Mouse (Mus musculus): ENCODE results near the gene 1600014C23Rik. TPM values are rescaled to one million over a fixed set of nuclear protein-coding genes. Genes with fewer than 3 reads are reported as not detected.

1600014C23Rik gene
- total and polyA plus RNA-seq, 3 experiments = 2.2 to 3.6 TPM; not detected in 1

GRCm38 (mm10) chr17:45749100-45749499 is 15.5 kb upstream of the 1600014C23Rik start:
- H3K36me3 ChIP-seq (replicated peaks) = peaks cover 24% of the 10 kb centered on the region
- DNase-seq (ENCODE audit: low spot score) (no peak), ATAC-seq (ENCODE audit: extremely low read depth, insufficient number of reproducible peaks, low FRiP score, poor library complexity, severe bottlenecking) (no peak)
- H3K27me3 ChIP-seq (ENCODE audit: insufficient read depth, low read length) = peaks cover 21% of the 10 kb centered on the region
- H3K4me1 ChIP-seq (ENCODE audit: insufficient read depth, low read depth, low read length) = peaks cover 75% of the 10 kb centered on the region
- H3K4me3 ChIP-seq (ENCODE audit: low read depth, low read length) = no peak overlapping the region
- no peaks in the 10 kb centered on the region for H3K9me3 ChIP-seq (replicated peaks)
- TF ChIP-seq POLR2AphosphoS5 (IDR thresholded peaks at IDR 0.05; ENCODE audit: insufficient replicate concordance, low read depth, low read length) (no peak), TAL1 (conservative IDR thresholded peaks at IDR 0.05; ENCODE audit: low read depth, low read length) (no peak), CTCF (IDR thresholded peaks at IDR 0.05; ENCODE audit: low read depth, low read length) (no peak), GATA1 (IDR thresholded peaks at IDR 0.05; ENCODE audit: borderline replicate concordance, low read length) (no peak), GATA2 (IDR thresholded peaks at IDR 0.05; ENCODE audit: borderline replicate concordance, low read depth, low read length) (no peak)

- H3K9me3 ChIP-seq (replicated peaks) = no peaks in the 10 kb centered on the region
- H3K4me1 ChIP-seq (ENCODE audit: insufficient read depth, low read depth, low read length) = peaks cover 82% of the 10 kb centered on the region
- peak overlapping the region; percentile 47; the same call in 1 of the 2 replicates for H3K4me3 ChIP-seq (ENCODE audit: low read depth, low read length)
- no peak for ATAC-seq (ENCODE audit: extremely low read depth, insufficient number of reproducible peaks, low FRiP score, poor library complexity, severe bottlenecking)
- peaks cover 14% of the 10 kb centered on the region for H3K27me3 ChIP-seq (ENCODE audit: insufficient read depth, low read length)
- no peak for TF ChIP-seq GATA2 (IDR thresholded peaks at IDR 0.05; ENCODE audit: borderline replicate concordance, low read depth, low read length)
- TF ChIP-seq CTCF (IDR thresholded peaks at IDR 0.05; ENCODE audit: low read depth, low read length) = peak; percentile 40; the same call in 1 of the 2 replicates
- H3K36me3 ChIP-seq (replicated peaks) = peaks cover 27% of the 10 kb centered on the region
- no peak for DNase-seq (ENCODE audit: low spot score)
Observed at GRCm38 (mm10) chr17:45747858-45748785, 14.5 kb upstream of the 1600014C23Rik start.

- Histone ChIP-seq H3K36me3 (replicated peaks) (peaks cover 27% of the 10 kb centered on the region), H3K4me3 (ENCODE audit: low read depth, low read length) (no peak overlapping the region), H3K4me1 (ENCODE audit: insufficient read depth, low read depth, low read length) (peaks cover 85% of the 10 kb centered on the region), H3K9me3 (replicated peaks) (no peaks in the 10 kb centered on the region), H3K27me3 (ENCODE audit: insufficient read depth, low read length) (peaks cover 8% of the 10 kb centered on the region; the same call in 1 of the 2 replicates)
- no peak for DNase-seq (ENCODE audit: low spot score)
- no peak for ATAC-seq (ENCODE audit: extremely low read depth, insufficient number of reproducible peaks, low FRiP score, poor library complexity, severe bottlenecking)
- TF ChIP-seq TAL1 (conservative IDR thresholded peaks at IDR 0.05; ENCODE audit: low read depth, low read length) (no peak), CTCF (IDR thresholded peaks at IDR 0.05; ENCODE audit: low read depth, low read length) (no peak), POLR2AphosphoS5 (IDR thresholded peaks at IDR 0.05; ENCODE audit: insufficient replicate concordance, low read depth, low read length) (no peak), GATA2 (IDR thresholded peaks at IDR 0.05; ENCODE audit: borderline replicate concordance, low read depth, low read length) (no peak), GATA1 (IDR thresholded peaks at IDR 0.05; ENCODE audit: borderline replicate concordance, low read length) (no peak)
Observed at GRCm38 (mm10) chr17:45747293-45747692, 13.6 kb upstream of the 1600014C23Rik start.

- Histone ChIP-seq H3K9me3 (replicated peaks) (no peaks in the 10 kb centered on the region), H3K4me1 (ENCODE audit: insufficient read depth, low read depth, low read length) (peaks cover 85% of the 10 kb centered on the region), H3K4me3 (ENCODE audit: low read depth, low read length) (peak overlapping the region; percentile 14; the same call in 1 of the 2 replicates), H3K27me3 (ENCODE audit: insufficient read depth, low read length) (peaks cover 4% of the 10 kb centered on the region; the same call in 1 of the 2 replicates), H3K36me3 (replicated peaks) (peaks cover 27% of the 10 kb centered on the region)
- TF ChIP-seq POLR2AphosphoS5 (IDR thresholded peaks at IDR 0.05; ENCODE audit: insufficient replicate concordance, low read depth, low read length) = no peak
- no peak for TF ChIP-seq CTCF (IDR thresholded peaks at IDR 0.05; ENCODE audit: low read depth, low read length)
- no peak for TF ChIP-seq GATA1 (IDR thresholded peaks at IDR 0.05; ENCODE audit: borderline replicate concordance, low read length)
- TF ChIP-seq GATA2 (IDR thresholded peaks at IDR 0.05; ENCODE audit: borderline replicate concordance, low read depth, low read length) = no peak
- TF ChIP-seq TAL1 (conservative IDR thresholded peaks at IDR 0.05; ENCODE audit: low read depth, low read length) = no peak
- no peak for DNase-seq (ENCODE audit: low spot score)
- no peak for ATAC-seq (ENCODE audit: extremely low read depth, insufficient number of reproducible peaks, low FRiP score, poor library complexity, severe bottlenecking)
Observed at GRCm38 (mm10) chr17:45746755-45747154, 13.1 kb upstream of the 1600014C23Rik start.

GRCm38 (mm10) chr17:45745629-45746028 is 12.0 kb upstream of the 1600014C23Rik start:
- H3K36me3 ChIP-seq (replicated peaks) = peaks cover 28% of the 10 kb centered on the region
- ATAC-seq (ENCODE audit: extremely low read depth, insufficient number of reproducible peaks, low FRiP score, poor library complexity, severe bottlenecking) (no peak), DNase-seq (ENCODE audit: low spot score) (no peak)
- H3K4me3 ChIP-seq (ENCODE audit: low read depth, low read length) = no peak overlapping the region
- peaks cover 4% of the 10 kb centered on the region; the same call in 1 of the 2 replicates for H3K27me3 ChIP-seq (ENCODE audit: insufficient read depth, low read length)
- TF ChIP-seq POLR2AphosphoS5 (IDR thresholded peaks at IDR 0.05; ENCODE audit: insufficient replicate concordance, low read depth, low read length) (no peak), GATA1 (IDR thresholded peaks at IDR 0.05; ENCODE audit: borderline replicate concordance, low read length) (no peak), CTCF (IDR thresholded peaks at IDR 0.05; ENCODE audit: low read depth, low read length) (no peak), TAL1 (conservative IDR thresholded peaks at IDR 0.05; ENCODE audit: low read depth, low read length) (no peak), GATA2 (IDR thresholded peaks at IDR 0.05; ENCODE audit: borderline replicate concordance, low read depth, low read length) (no peak)
- H3K9me3 ChIP-seq (replicated peaks) = peaks cover under 1% of the 10 kb centered on the region; the same call in 1 of the 2 replicates
- peaks cover 83% of the 10 kb centered on the region for H3K4me1 ChIP-seq (ENCODE audit: insufficient read depth, low read depth, low read length)

All from G1E (cell line).